Mouse (Mus musculus): Measurements from ENCODE around the gene Gstz1. TPM values are rescaled to one million over a fixed set of nuclear protein-coding genes. Genes with fewer than 3 reads are reported as not detected.

Gstz1 gene
- 423 and 452 TPM in 2 replicates for polyA plus RNA-seq (2012; ENCODE audit: insufficient read depth, insufficient read length, missing spikeins)

DNA sequence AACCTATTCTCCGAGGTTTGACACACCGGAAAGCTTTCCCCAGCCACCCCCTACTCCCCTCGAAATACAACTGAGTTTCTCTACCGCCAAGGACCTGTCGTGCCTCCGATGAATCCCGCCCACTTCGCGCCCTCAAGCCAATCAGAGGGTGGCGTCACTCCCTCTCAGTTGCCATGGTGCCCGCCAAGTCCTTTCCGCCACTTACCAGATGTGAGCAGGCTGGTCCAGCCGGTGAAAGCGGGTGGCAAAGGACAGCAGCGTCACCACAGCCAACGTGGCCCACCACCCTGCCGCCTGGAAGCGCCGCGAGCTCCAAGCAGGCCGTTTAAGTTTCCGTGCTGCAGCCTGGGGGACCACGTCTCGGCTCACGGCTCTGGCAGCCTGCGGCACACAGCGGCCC, at the start of gene Gstz1:
TSS of gene Gstz1 (plus strand) at position 200 of the 400 bp plus-strand sequence.
- Histone ChIP-seq H3K4me3 (ENCODE audit: insufficient read depth, low read depth, low read length) (peak within 1 kb of the TSS; percentile 94), H3K4me1 (ENCODE audit: control insufficient read depth, insufficient read depth, insufficient read length, low read length) (peaks cover 2% of the 10 kb centered on the region; the same call in 1 of the 2 replicates), H3K27ac (replicated peaks; ENCODE audit: low read depth, low read length) (peak within 1 kb of the TSS; percentile 92)

DNA sequence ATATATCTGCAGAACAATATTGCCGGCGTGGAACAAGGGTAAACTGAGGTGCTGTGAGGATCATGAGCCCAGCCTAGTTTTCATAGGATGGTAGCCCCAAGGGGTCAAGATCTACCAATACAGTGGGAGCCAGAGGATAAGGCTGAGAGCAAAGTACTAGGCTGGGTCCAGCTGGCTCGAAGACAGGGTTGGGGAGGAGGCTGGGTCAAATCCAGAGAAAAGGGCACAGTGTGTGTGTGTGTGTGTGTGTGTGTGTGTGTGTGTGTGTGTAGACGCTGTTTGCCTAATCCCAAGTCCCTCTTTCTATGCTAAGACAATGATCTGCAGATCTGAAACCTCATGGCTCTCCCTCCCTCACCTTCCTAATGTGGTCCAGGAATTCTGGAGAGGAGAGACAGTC, 46.6 kb upstream of the Gstz1 start:
- Histone ChIP-seq H3K27ac (replicated peaks; ENCODE audit: low read depth, low read length) (no peak overlapping the region), H3K4me3 (ENCODE audit: insufficient read depth, low read depth, low read length) (no peak overlapping the region), H3K4me1 (ENCODE audit: control insufficient read depth, insufficient read depth, insufficient read length, low read length) (peaks cover 5% of the 10 kb centered on the region)

DNA sequence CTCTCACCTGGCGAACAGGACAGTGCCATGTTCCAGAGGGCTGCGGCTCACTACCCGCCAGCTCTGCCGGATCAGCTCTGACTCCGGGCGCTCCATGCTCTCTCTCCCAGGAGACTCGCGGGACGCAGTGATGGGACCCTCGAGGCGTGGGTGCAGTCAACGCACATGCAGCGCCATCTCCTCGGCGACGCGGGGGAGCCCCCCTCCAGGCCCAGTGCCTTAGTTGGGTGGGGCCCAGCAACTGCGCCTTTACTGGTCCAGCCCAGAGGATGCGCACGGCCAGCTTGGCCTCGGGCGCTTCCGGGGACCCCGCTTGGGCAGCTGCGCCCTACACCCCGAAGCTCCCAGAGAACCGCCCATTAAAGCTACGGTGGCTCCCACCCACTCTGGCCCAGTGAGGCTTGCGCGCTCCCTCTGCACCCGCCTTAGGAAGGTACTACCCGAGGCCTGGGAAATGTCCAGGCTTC, 44.8 kb upstream of the Gstz1 start, which contains the start of gene Ngb:
TSS of gene Ngb (minus strand) at position 375 of the 467 bp plus-strand sequence.
- Histone ChIP-seq H3K27ac (replicated peaks; ENCODE audit: low read depth, low read length) (no peak within 1 kb of the TSS), H3K4me1 (ENCODE audit: control insufficient read depth, insufficient read depth, insufficient read length, low read length) (peaks cover 5% of the 10 kb centered on the region), H3K4me3 (ENCODE audit: insufficient read depth, low read depth, low read length) (no peak within 1 kb of the TSS)

DNA sequence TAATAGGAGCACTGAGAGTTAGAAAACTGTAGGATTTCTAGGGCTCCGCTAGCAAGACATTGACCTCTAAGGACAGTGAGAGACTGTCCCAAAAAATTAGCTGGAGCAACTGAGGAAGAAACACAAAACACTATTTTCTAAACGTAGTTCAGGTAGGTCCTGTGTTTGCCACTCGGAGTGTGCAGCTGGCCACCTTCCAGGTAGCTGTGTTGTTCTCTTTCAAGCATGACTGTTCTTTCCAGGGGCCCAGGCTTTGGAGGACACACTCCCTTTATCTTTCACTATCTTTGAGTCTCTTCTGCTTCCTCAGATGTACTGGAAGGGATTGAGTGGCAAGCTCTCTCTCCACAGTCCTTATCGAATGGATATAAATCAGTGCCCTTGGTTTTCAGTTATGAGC, 43.5 kb upstream of the Gstz1 start:
- H3K4me3 ChIP-seq (ENCODE audit: insufficient read depth, low read depth, low read length) = no peak overlapping the region

GRCm38 (mm10) chr12:87104796-87105195, 42.2 kb upstream of the Gstz1 start:
- H3K27ac ChIP-seq (replicated peaks; ENCODE audit: low read depth, low read length) = no peak overlapping the region
- H3K4me1 ChIP-seq (ENCODE audit: control insufficient read depth, insufficient read depth, insufficient read length, low read length) = peaks cover 5% of the 10 kb centered on the region
- no peak overlapping the region for H3K4me3 ChIP-seq (ENCODE audit: insufficient read depth, low read depth, low read length)

More for the DNA sequence above, 43.5 kb upstream of the Gstz1 start:
- peaks cover 5% of the 10 kb centered on the region for H3K4me1 ChIP-seq (ENCODE audit: control insufficient read depth, insufficient read depth, insufficient read length, low read length)
- no peak overlapping the region for H3K27ac ChIP-seq (replicated peaks; ENCODE audit: low read depth, low read length)

DNA sequence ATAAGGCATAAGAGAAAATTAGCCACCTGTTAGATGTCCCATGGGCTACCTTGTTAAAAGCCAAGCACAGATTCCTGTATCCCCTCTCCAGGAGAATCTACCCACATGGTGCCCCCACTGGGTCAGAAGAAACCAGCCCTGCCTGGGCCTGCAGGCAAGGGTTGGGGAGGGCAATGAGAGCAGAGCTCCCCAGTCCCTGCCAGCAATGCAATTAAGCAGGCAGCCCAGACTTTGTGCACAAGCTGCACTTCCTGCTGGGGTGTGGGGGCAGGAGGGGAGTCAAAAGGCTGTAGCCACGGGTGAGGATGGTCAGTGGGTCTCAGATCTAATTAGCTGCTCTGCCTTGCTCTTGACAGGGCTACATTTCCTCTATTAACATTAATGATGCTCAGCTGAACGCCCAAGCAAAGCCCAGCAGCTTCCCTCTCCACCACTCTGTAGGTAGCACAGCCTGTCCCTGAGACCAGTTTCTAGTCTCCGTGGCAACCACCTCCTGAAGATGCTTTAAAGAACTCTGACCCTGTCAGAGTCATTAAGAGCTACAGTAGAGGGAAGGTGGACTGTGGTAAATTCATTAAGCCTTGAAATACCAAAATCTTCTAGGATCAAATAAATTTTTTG, 39.5 kb upstream of the Gstz1 start:
- no peak overlapping the region for H3K4me3 ChIP-seq (ENCODE audit: insufficient read depth, low read depth, low read length)
- H3K4me1 ChIP-seq (ENCODE audit: control insufficient read depth, insufficient read depth, insufficient read length, low read length) = no peaks in the 10 kb centered on the region
- H3K27ac ChIP-seq (replicated peaks; ENCODE audit: low read depth, low read length) = no peak overlapping the region

- H3K27ac ChIP-seq (replicated peaks; ENCODE audit: low read depth, low read length) = no peak overlapping the region
- no peaks in the 10 kb centered on the region for H3K4me1 ChIP-seq (ENCODE audit: control insufficient read depth, insufficient read depth, insufficient read length, low read length)
- no peak overlapping the region for H3K4me3 ChIP-seq (ENCODE audit: insufficient read depth, low read depth, low read length)
Observed at GRCm38 (mm10) chr12:87121918-87122589, 24.9 kb upstream of the Gstz1 start.

DNA sequence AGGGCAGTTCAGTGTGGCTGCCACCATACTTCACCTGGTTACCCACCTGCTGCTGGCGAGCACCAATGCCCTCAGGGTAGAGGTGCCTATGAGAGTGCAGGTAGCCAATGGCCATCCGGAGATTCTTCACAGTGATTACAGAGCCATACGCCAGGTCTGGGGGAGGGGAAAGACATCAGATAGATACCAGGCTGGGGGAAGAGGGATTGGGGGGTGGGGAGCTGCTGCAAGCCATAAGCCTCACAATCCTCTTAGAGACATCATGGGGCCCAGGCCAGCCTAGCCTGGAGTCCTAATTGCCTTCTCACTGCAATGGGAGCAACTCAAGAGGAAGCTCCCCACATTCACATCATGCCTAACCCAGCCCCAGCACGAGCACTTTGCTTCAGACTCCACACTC, 19.7 kb upstream of the Gstz1 start:
- H3K4me1 ChIP-seq (ENCODE audit: control insufficient read depth, insufficient read depth, insufficient read length, low read length) = no peaks in the 10 kb centered on the region
- no peak overlapping the region for H3K27ac ChIP-seq (replicated peaks; ENCODE audit: low read depth, low read length)

GRCm38 (mm10) chr12:87130224-87130623, 16.7 kb upstream of the Gstz1 start:
- Histone ChIP-seq H3K4me1 (ENCODE audit: control insufficient read depth, insufficient read depth, insufficient read length, low read length) (no peaks in the 10 kb centered on the region), H3K4me3 (ENCODE audit: insufficient read depth, low read depth, low read length) (no peak overlapping the region)

More for the DNA sequence above, 19.7 kb upstream of the Gstz1 start:
- no peak overlapping the region for H3K4me3 ChIP-seq (ENCODE audit: insufficient read depth, low read depth, low read length)

DNA sequence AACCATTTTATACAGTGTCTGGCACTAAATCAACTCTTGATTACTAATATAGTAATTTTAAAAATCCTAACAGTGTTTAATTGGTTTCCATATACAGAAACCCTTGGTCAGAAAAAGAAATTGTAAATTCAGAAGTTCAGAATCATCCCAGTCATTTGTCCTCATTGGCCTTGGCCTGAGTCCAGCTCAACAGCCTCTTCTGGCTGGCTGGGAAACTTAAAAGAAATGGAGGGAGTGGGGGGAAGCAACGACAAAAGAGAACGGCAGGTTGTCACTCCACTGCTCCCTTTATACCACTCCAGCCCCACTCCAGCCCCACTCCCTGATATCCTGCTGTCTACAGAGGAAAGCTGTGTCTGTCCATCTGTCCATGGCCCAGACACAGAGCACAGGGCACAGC, 15.8 kb upstream of the Gstz1 start:
- Histone ChIP-seq H3K4me3 (ENCODE audit: insufficient read depth, low read depth, low read length) (no peak overlapping the region), H3K4me1 (ENCODE audit: control insufficient read depth, insufficient read depth, insufficient read length, low read length) (no peaks in the 10 kb centered on the region), H3K27ac (replicated peaks; ENCODE audit: low read depth, low read length) (no peak overlapping the region)

More at GRCm38 (mm10) chr12:87130224-87130623, 16.7 kb upstream of the Gstz1 start:
- H3K27ac ChIP-seq (replicated peaks; ENCODE audit: low read depth, low read length) = no peak overlapping the region

- Histone ChIP-seq H3K27ac (replicated peaks; ENCODE audit: low read depth, low read length) (no peak overlapping the region), H3K4me3 (ENCODE audit: insufficient read depth, low read depth, low read length) (no peak overlapping the region), H3K4me1 (ENCODE audit: control insufficient read depth, insufficient read depth, insufficient read length, low read length) (no peaks in the 10 kb centered on the region)
Observed at GRCm38 (mm10) chr12:87131619-87132018, 15.3 kb upstream of the Gstz1 start.

DNA sequence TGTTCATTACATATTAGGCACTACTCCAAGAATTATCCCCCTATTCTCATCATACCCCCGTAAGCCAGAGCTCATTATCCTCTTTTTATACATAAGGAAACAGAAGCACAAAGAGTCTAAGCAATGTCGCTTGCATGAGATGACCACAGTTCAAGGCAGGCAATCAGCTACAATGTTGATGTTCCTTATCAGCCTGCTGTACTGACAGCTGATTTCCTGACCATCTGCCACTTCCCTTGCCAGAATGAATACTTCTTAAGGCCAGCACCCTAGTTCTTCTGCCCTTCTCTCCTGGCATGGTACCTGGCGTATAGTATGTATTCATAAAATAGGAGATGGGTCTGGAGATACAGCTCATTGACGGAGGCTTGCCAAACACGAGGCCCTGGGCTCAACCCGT, 14.8 kb upstream of the Gstz1 start:
- no peak overlapping the region for H3K4me3 ChIP-seq (ENCODE audit: insufficient read depth, low read depth, low read length)
- H3K27ac ChIP-seq (replicated peaks; ENCODE audit: low read depth, low read length) = no peak overlapping the region
- H3K4me1 ChIP-seq (ENCODE audit: control insufficient read depth, insufficient read depth, insufficient read length, low read length) = no peaks in the 10 kb centered on the region

GRCm38 (mm10) chr12:87132784-87133183, 14.2 kb upstream of the Gstz1 start:
- Histone ChIP-seq H3K4me1 (ENCODE audit: control insufficient read depth, insufficient read depth, insufficient read length, low read length) (no peaks in the 10 kb centered on the region), H3K27ac (replicated peaks; ENCODE audit: low read depth, low read length) (no peak overlapping the region), H3K4me3 (ENCODE audit: insufficient read depth, low read depth, low read length) (no peak overlapping the region)

GRCm38 (mm10) chr12:87137439-87138341, 9.3 kb upstream of the Gstz1 start:
- no peaks in the 10 kb centered on the region for H3K4me1 ChIP-seq (ENCODE audit: control insufficient read depth, insufficient read depth, insufficient read length, low read length)
- no peak overlapping the region for H3K4me3 ChIP-seq (ENCODE audit: insufficient read depth, low read depth, low read length)
- H3K27ac ChIP-seq (replicated peaks; ENCODE audit: low read depth, low read length) = no peak overlapping the region

GRCm38 (mm10) chr12:87138342-87138701, 8.6 kb upstream of the Gstz1 start:
- H3K4me3 ChIP-seq (ENCODE audit: insufficient read depth, low read depth, low read length) = no peak overlapping the region
- no peaks in the 10 kb centered on the region for H3K4me1 ChIP-seq (ENCODE audit: control insufficient read depth, insufficient read depth, insufficient read length, low read length)
- no peak overlapping the region for H3K27ac ChIP-seq (replicated peaks; ENCODE audit: low read depth, low read length)
